Comparison of ENCODE assay signal across 35 mouse cellular contexts in the genomic region with DNA sequence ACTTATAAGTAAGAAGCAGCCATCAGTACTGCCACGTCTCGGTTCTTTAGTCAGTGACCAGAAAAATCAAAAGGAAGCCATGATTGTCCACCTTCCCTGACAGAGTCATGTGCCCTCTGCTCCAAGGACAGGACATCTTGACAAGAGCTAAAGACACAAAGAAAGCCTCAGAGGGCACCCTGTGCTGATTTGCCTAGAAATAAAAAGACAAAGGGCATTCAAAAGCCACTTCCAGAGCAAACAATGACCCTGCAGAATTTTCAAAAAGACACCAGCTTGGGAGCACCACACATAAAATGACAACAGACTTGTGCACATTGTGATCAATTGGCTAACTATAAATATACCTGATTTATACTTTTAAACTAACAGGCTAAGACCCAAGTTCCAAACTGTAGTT. TPM values are rescaled to one million over a fixed set of nuclear protein-coding genes. Genes with fewer than 3 reads are reported as not detected.
DNase-seq lines count a peak whose midpoint lies in the region; ATAC-seq and TF ChIP-seq lines count a peak whose summit lies in the region.
"Had no signal": no experiment of that assay in that cellular context is flagged by ENCODE, and none has a peak within 500 bp of the region (broad histone marks: within the 10 kb centered on the region; RNA-seq: fewer than 3 reads in every experiment).

No protein-coding gene starts in this region.

- no peak for ATAC-seq in forebrain, embryonic 16.5 days
- no peak for ATAC-seq in midbrain, postnatal 0 days (ENCODE audit: low FRiP score)
- ATAC-seq: forebrain, embryonic 13.5 days; forebrain, postnatal 0 days; hindbrain, embryonic 16.5 days; intestine, embryonic 15.5 days had no signal

- peaks cover 62% of the 10 kb centered on the region for H3K36me3 ChIP-seq in forebrain, embryonic 10.5 days (replicated peaks)
- H3K36me3 ChIP-seq in forebrain, embryonic 16.5 days (ENCODE audit: control insufficient read depth, insufficient read depth) = peaks cover 29% of the 10 kb centered on the region
- no peaks in the 10 kb centered on the region for H3K36me3 ChIP-seq in ES-Bruce4 (ENCODE audit: control insufficient read depth, insufficient read depth, low read length, poor library complexity, severe bottlenecking)
- peaks cover 25% of the 10 kb centered on the region for H3K36me3 ChIP-seq in midbrain, postnatal 0 days (ENCODE audit: insufficient read depth, low read length)
- H3K36me3 ChIP-seq: intestine, embryonic 15.5 days had no signal

- 70% methylated on average over 2 of the region's 2 CpGs for WGBS in forebrain, embryonic 10.5 days
- WGBS in forebrain, embryonic 16.5 days = 84% methylated on average over 2 of the region's 2 CpGs
- WGBS in midbrain, postnatal 0 days = 79% methylated on average over 2 of the region's 2 CpGs

- H3K4me1 ChIP-seq in forebrain, embryonic 10.5 days = peaks cover 10% of the 10 kb centered on the region
- no peaks in the 10 kb centered on the region for H3K4me1 ChIP-seq in forebrain, embryonic 16.5 days (replicated peaks; ENCODE audit: control insufficient read depth, insufficient read depth, low read length)
- no peaks in the 10 kb centered on the region for H3K4me1 ChIP-seq in ES-Bruce4 (ENCODE audit: control insufficient read depth, insufficient read depth, low read length)
- no peaks in the 10 kb centered on the region for H3K4me1 ChIP-seq in midbrain, postnatal 0 days (ENCODE audit: insufficient read depth, low read length)
- H3K4me1 ChIP-seq: forebrain, embryonic 13.5 days; heart, embryonic 12.5 days; heart, embryonic 15.5 days; hindbrain, embryonic 13.5 days; intestine, embryonic 15.5 days had no signal

- no peak for DNase-seq in forebrain, embryonic 10.5 days (ENCODE audit: extremely low spot score, low spot score)
- peak; percentile 55 for DNase-seq in R1 (ENCODE audit: low read depth, low spot score)
- no peak for DNase-seq in midbrain, postnatal 0 days (ENCODE audit: low spot score)
- DNase-seq in cerebellum, adult 9-10 months = no peak
- DNase-seq in kidney, postnatal 10 days = no peak
- DNase-seq: adrenal gland, postnatal 10 days; adrenal gland, postnatal 36 days; B cell, adult 2 months; cerebellum, adult 11 months; cerebellum, adult 2 months; cerebellum, postnatal 10 days; cerebellum, postnatal 36 days; forebrain, postnatal 0 days; gastrocnemius, adult 2 months; gastrocnemius, postnatal 14 days; heart, adult 18-20 months; heart, postnatal 10 days; heart, postnatal 36 days; kidney, adult 11 months had no signal

- H3K9me3 ChIP-seq in forebrain, embryonic 10.5 days = no peaks in the 10 kb centered on the region
- no peaks in the 10 kb centered on the region for H3K9me3 ChIP-seq in forebrain, embryonic 16.5 days (ENCODE audit: control insufficient read depth, low read length)
- no peaks in the 10 kb centered on the region for H3K9me3 ChIP-seq in ES-Bruce4 (replicated peaks; ENCODE audit: control insufficient read depth, insufficient read depth, low read length, poor library complexity, severe bottlenecking)
- no peaks in the 10 kb centered on the region for H3K9me3 ChIP-seq in midbrain, postnatal 0 days (ENCODE audit: low read length)
- H3K9me3 ChIP-seq: embryonic facial prominence, embryonic 12.5 days; forebrain, embryonic 13.5 days; heart, embryonic 12.5 days; heart, embryonic 15.5 days; hindbrain, embryonic 10.5 days; hindbrain, embryonic 13.5 days; intestine, embryonic 15.5 days had no signal

- no peak overlapping the region for H3K9ac ChIP-seq in forebrain, embryonic 16.5 days (replicated peaks; ENCODE audit: low read depth, low read length)
- no peak overlapping the region for H3K9ac ChIP-seq in ES-Bruce4 (ENCODE audit: low read depth, poor library complexity, severe bottlenecking)
- H3K9ac ChIP-seq in midbrain, postnatal 0 days (replicated peaks; ENCODE audit: low read length, poor library complexity, severe bottlenecking) = no peak overlapping the region
- H3K9ac ChIP-seq: embryonic facial prominence, embryonic 12.5 days; forebrain, embryonic 13.5 days; forebrain, postnatal 0 days; heart, embryonic 12.5 days; heart, embryonic 15.5 days; hindbrain, embryonic 13.5 days; intestine, embryonic 15.5 days had no signal

- H3K27me3 ChIP-seq in forebrain, embryonic 10.5 days (ENCODE audit: poor library complexity, severe bottlenecking) = no peaks in the 10 kb centered on the region
- no peaks in the 10 kb centered on the region for H3K27me3 ChIP-seq in forebrain, embryonic 16.5 days (replicated peaks; ENCODE audit: control insufficient read depth, insufficient read depth, low read length)
- no peaks in the 10 kb centered on the region for H3K27me3 ChIP-seq in ES-Bruce4 (ENCODE audit: control insufficient read depth, insufficient read depth, low read length, poor library complexity, severe bottlenecking)
- H3K27me3 ChIP-seq in midbrain, postnatal 0 days (ENCODE audit: insufficient read depth, low read length) = no peaks in the 10 kb centered on the region
- H3K27me3 ChIP-seq: CH12.LX; embryonic facial prominence, embryonic 12.5 days; forebrain, embryonic 13.5 days; heart, embryonic 12.5 days; heart, embryonic 15.5 days; hindbrain, embryonic 13.5 days; intestine, embryonic 15.5 days had no signal

- H3K27ac ChIP-seq in forebrain, embryonic 10.5 days = 0 out of 2 replicates have a peak overlapping the region, but pooled peaks have one; percentile 11
- no peak overlapping the region for H3K27ac ChIP-seq in forebrain, embryonic 16.5 days (ENCODE audit: low read length)
- H3K27ac ChIP-seq in ES-Bruce4 (ENCODE audit: insufficient read depth, low read length) = peak overlapping the region; percentile 48; the same call in 1 of the 2 replicates
- no peak overlapping the region for H3K27ac ChIP-seq in midbrain, postnatal 0 days (ENCODE audit: low read depth, low read length)
- H3K27ac ChIP-seq: embryonic facial prominence, embryonic 12.5 days; forebrain, embryonic 13.5 days; gastrocnemius, adult 2 months; heart, embryonic 15.5 days; hindbrain, embryonic 10.5 days; hindbrain, embryonic 13.5 days; intestine, embryonic 15.5 days had no signal

- H3K4me2 ChIP-seq in forebrain, embryonic 16.5 days (ENCODE audit: low read length) = no peak overlapping the region
- H3K4me2 ChIP-seq in midbrain, postnatal 0 days (ENCODE audit: low read depth, low read length, poor library complexity, severe bottlenecking) = no peak overlapping the region
- H3K4me2 ChIP-seq: embryonic facial prominence, embryonic 12.5 days; forebrain, embryonic 13.5 days; heart, embryonic 12.5 days; heart, embryonic 15.5 days; hindbrain, embryonic 13.5 days; intestine, embryonic 15.5 days had no signal

- no peak overlapping the region for H3K4me3 ChIP-seq in forebrain, embryonic 10.5 days
- no peak overlapping the region for H3K4me3 ChIP-seq in forebrain, embryonic 16.5 days (replicated peaks; ENCODE audit: low read length)
- H3K4me3 ChIP-seq in ES-Bruce4 (ENCODE audit: low read depth, low read length) = no peak overlapping the region
- no peak overlapping the region for H3K4me3 ChIP-seq in midbrain, postnatal 0 days (ENCODE audit: low read depth, low read length)
- H3K4me3 ChIP-seq: embryonic facial prominence, embryonic 12.5 days; erythroblast, embryonic 14.5 days; forebrain, embryonic 13.5 days; gastrocnemius, adult 2 months; heart, embryonic 12.5 days; heart, embryonic 15.5 days; hindbrain, embryonic 10.5 days; hindbrain, embryonic 13.5 days; intestine, embryonic 15.5 days had no signal

- TF ChIP-seq EP300 in ES-Bruce4 (IDR thresholded peaks at IDR 0.05; ENCODE audit: insufficient read depth, low read depth, low read length) = no peak

- TF ChIP-seq POLR2A in ES-Bruce4 (IDR thresholded peaks at IDR 0.05; ENCODE audit: insufficient read depth, low read length) = no peak

- no peak for TF ChIP-seq CTCF in ES-Bruce4 (IDR thresholded peaks at IDR 0.05; ENCODE audit: low read depth, low read length)
- no peak for TF ChIP-seq CTCF in midbrain, postnatal 0 days (IDR thresholded peaks at IDR 0.05)

RNA-seq across cellular contexts. Expression of a gene that starts 16.6 kb away (rescaled TPM):
- polyA plus RNA-seq in forebrain, embryonic 10.5 days (2016; fragmentation: Nextera tagmentation; extraction: Ambion mirVana) = 21.8 and 25.1 TPM in 2 replicates
- 31.0 and 33.1 TPM in 2 replicates for polyA plus RNA-seq in forebrain, embryonic 16.5 days (2015; fragmentation: Nextera tagmentation; extraction: Ambion mirVana)
- 21.7 and 23.3 TPM in 2 replicates for polyA plus RNA-seq in ES-Bruce4 (2011; ENCODE audit: insufficient read depth, insufficient read length, low read depth, missing spikeins)
- total RNA-seq in midbrain, postnatal 0 days (2014; rRNA removed) = 22.8 and 26.0 TPM in 2 replicates
- 12.9 and 13.5 TPM in 2 replicates for polyA plus RNA-seq in midbrain, postnatal 0 days (2015; fragmentation: Nextera tagmentation; extraction: Ambion mirVana)

RNA-seq across cellular contexts. Expression of a gene that starts 25.5 kb away (rescaled TPM):
- not detected in 2 replicates for polyA plus RNA-seq in forebrain, embryonic 10.5 days (2016; fragmentation: Nextera tagmentation; extraction: Ambion mirVana)
- polyA plus RNA-seq in forebrain, embryonic 16.5 days (2015; fragmentation: Nextera tagmentation; extraction: Ambion mirVana) = not detected in 2 replicates
- polyA plus RNA-seq in ES-Bruce4 (2011; ENCODE audit: insufficient read depth, insufficient read length, low read depth, missing spikeins) = not detected in 2 replicates
- total RNA-seq in midbrain, postnatal 0 days (2014; rRNA removed) = 0.52 TPM in 1 of 2 replicates, not detected in the other
- polyA plus RNA-seq in midbrain, postnatal 0 days (2015; fragmentation: Nextera tagmentation; extraction: Ambion mirVana) = 0.15 TPM in 1 of 2 replicates, not detected in the other
- total RNA-seq: CH12.LX; forebrain, postnatal 0 days; gastrocnemius, adult 2 months; gastrocnemius, postnatal 14 days; MEL had no signal
- polyA plus RNA-seq: embryonic facial prominence, embryonic 12.5 days; erythroblast, embryonic 14.5 days; forebrain, embryonic 13.5 days; forebrain, postnatal 0 days; heart, embryonic 12.5 days; heart, embryonic 15.5 days; hindbrain, embryonic 10.5 days; intestine, embryonic 15.5 days had no signal

RNA-seq across cellular contexts. Expression of a gene that starts 32.6 kb away (rescaled TPM):
- not detected in 2 replicates for polyA plus RNA-seq in forebrain, embryonic 10.5 days (2016; fragmentation: Nextera tagmentation; extraction: Ambion mirVana)
- not detected in 2 replicates for polyA plus RNA-seq in forebrain, embryonic 16.5 days (2015; fragmentation: Nextera tagmentation; extraction: Ambion mirVana)
- polyA plus RNA-seq in ES-Bruce4 (2011; ENCODE audit: insufficient read depth, insufficient read length, low read depth, missing spikeins) = not detected in 2 replicates
- not detected in 2 replicates for total RNA-seq in midbrain, postnatal 0 days (2014; rRNA removed)
- not detected in 2 replicates for polyA plus RNA-seq in midbrain, postnatal 0 days (2015; fragmentation: Nextera tagmentation; extraction: Ambion mirVana)
- total RNA-seq: adrenal gland, adult 18-20 months; adrenal gland, postnatal 10 days; adrenal gland, postnatal 36 days; CH12.LX; forebrain, postnatal 0 days; gastrocnemius, adult 2 months; gastrocnemius, postnatal 14 days; heart, adult 18-20 months; heart, postnatal 10 days; heart, postnatal 36 days; MEL had no signal
- polyA plus RNA-seq: cerebellum, adult 2 months; embryonic facial prominence, embryonic 12.5 days; erythroblast, embryonic 14.5 days; forebrain, embryonic 13.5 days; forebrain, postnatal 0 days; frontal cortex, adult 2 months; gonadal fat pad, adult 2 months; heart, embryonic 12.5 days; heart, embryonic 15.5 days; hindbrain, embryonic 10.5 days; hindbrain, embryonic 13.5 days; hindbrain, embryonic 16.5 days; intestine, embryonic 15.5 days had no signal

Comparison
In these comparisons a context has a peak if more than half of its experiments do, and no peak if none do; other contexts are left out.
1. H3K27ac ChIP-seq: peak in forebrain, embryonic 10.5 days (single experiment) and ES-Bruce4 (single experiment); none in forebrain, embryonic 16.5 days (single experiment) and midbrain, postnatal 0 days (single experiment).